Mouse (Mus musculus): ENCODE measurements around the gene Fnbp4. TPM values are rescaled to one million over a fixed set of nuclear protein-coding genes. Genes with fewer than 3 reads are reported as not detected.

The Fnbp4 gene
- total RNA-seq (2021) = 10 to 100 TPM; 62.7 to 62.8 TPM
- long read RNA-seq, experiment 1, full-length matches to known transcripts = 5 of 16 reads
- long read RNA-seq, experiment 1, partial matches to known transcripts = 7 of 16 reads
- long read RNA-seq, experiment 1, other reads (novel, unspliced or antisense) = 4 of 16 reads
- long read RNA-seq, experiment 2, full-length matches to known transcripts = 5 of 11 reads
- long read RNA-seq, experiment 2, partial matches to known transcripts = 2 of 11 reads
- long read RNA-seq, experiment 2, other reads (novel, unspliced or antisense) = 4 of 11 reads

GRCm38 (mm10) chr2:90745053-90745678 lies at the start of gene Fnbp4:
TSS of gene Fnbp4 (plus strand) at chr2:90745370.
- intact Hi-C loops (cut with DNase I) = no loop called here

GRCm38 (mm10) chr2:90700943-90701342 lies 44.2 kb upstream of the Fnbp4 start:
- intact Hi-C loops (cut with DNase I) = loop anchor here (5.0 kb wide), 1 partner anchor 66 kb away; no protein-coding TSS in a partner anchor

More at GRCm38 (mm10) chr2:90745053-90745678, at the start of gene Fnbp4:
- DNase-seq (ENCODE audit: low spot score in 2 of 2) = peak; percentile 98 to 99

GRCm38 (mm10) chr2:90708548-90708947 lies 36.6 kb upstream of the Fnbp4 start:
- intact Hi-C loops (cut with DNase I) = no loop called here
- no peak for DNase-seq (ENCODE audit: low spot score in 2 of 2)

More at GRCm38 (mm10) chr2:90700943-90701342, 44.2 kb upstream of the Fnbp4 start:
- DNase-seq (ENCODE audit: low spot score in 2 of 2) = no peak

GRCm38 (mm10) chr2:90715555-90716092 lies 29.5 kb upstream of the Fnbp4 start:
- no peak for DNase-seq (ENCODE audit: low spot score in 2 of 2)
- intact Hi-C loops (cut with DNase I) = no loop called here

- no peak for DNase-seq (ENCODE audit: low spot score in 2 of 2)
- intact Hi-C loops (cut with DNase I) = no loop called here
Observed at GRCm38 (mm10) chr2:90717366-90717765, 27.8 kb upstream of the Fnbp4 start.

- no peak for DNase-seq (ENCODE audit: low spot score in 2 of 2)
- intact Hi-C loops (cut with DNase I) = no loop called here
Observed at GRCm38 (mm10) chr2:90717948-90718347, 27.2 kb upstream of the Fnbp4 start.

GRCm38 (mm10) chr2:90726818-90727217 lies 18.4 kb upstream of the Fnbp4 start:
- DNase-seq (ENCODE audit: low spot score in 2 of 2) = no peak
- intact Hi-C loops (cut with DNase I) = no loop called here

GRCm38 (mm10) chr2:90735326-90735725 lies 9.8 kb upstream of the Fnbp4 start:
- intact Hi-C loops (cut with DNase I) = no loop called here
- no peak for DNase-seq (ENCODE audit: low spot score in 2 of 2)

- no peak for DNase-seq (ENCODE audit: low spot score in 2 of 2)
- intact Hi-C loops (cut with DNase I) = no loop called here
Observed at GRCm38 (mm10) chr2:90738801-90739200, 6.4 kb upstream of the Fnbp4 start.

GRCm38 (mm10) chr2:90739327-90739726 lies 5.8 kb upstream of the Fnbp4 start:
- no peak for DNase-seq (ENCODE audit: low spot score in 2 of 2)
- intact Hi-C loops (cut with DNase I) = no loop called here

- intact Hi-C loops (cut with DNase I) = no loop called here
- no peak for DNase-seq (ENCODE audit: low spot score in 2 of 2)
Observed at GRCm38 (mm10) chr2:90739921-90740320, 5.2 kb upstream of the Fnbp4 start.

- DNase-seq (ENCODE audit: low spot score in 2 of 2) = no peak
- intact Hi-C loops (cut with DNase I) = no loop called here
Observed at GRCm38 (mm10) chr2:90744285-90745052, 701 bp upstream of the Fnbp4 start.

GRCm38 (mm10) chr2:90745740-90746537 lies 769 bp downstream of the Fnbp4 start:
- intact Hi-C loops (cut with DNase I) = no loop called here
- DNase-seq (ENCODE audit: low spot score in 2 of 2) = peak in 1 of 2 experiments; percentile 49

- DNase-seq (ENCODE audit: low spot score in 2 of 2) = no peak
- intact Hi-C loops (cut with DNase I) = no loop called here
Observed at GRCm38 (mm10) chr2:90746538-90746865, 1.3 kb downstream of the Fnbp4 start.

- DNase-seq (ENCODE audit: low spot score in 2 of 2) = no peak
- intact Hi-C loops (cut with DNase I) = no loop called here
Observed at GRCm38 (mm10) chr2:90747131-90747530, 2.0 kb downstream of the Fnbp4 start.

GRCm38 (mm10) chr2:90749676-90750459 lies 4.7 kb downstream of the Fnbp4 start:
- DNase-seq (ENCODE audit: low spot score in 2 of 2) = no peak
- intact Hi-C loops (cut with DNase I) = no loop called here

- intact Hi-C loops (cut with DNase I) = no loop called here
- no peak for DNase-seq (ENCODE audit: low spot score in 2 of 2)
Observed at GRCm38 (mm10) chr2:90753565-90753964, 8.4 kb downstream of the Fnbp4 start.

GRCm38 (mm10) chr2:90754188-90754587 lies 9.0 kb downstream of the Fnbp4 start:
- intact Hi-C loops (cut with DNase I) = no loop called here

GRCm38 (mm10) chr2:90765123-90765522 lies 20.0 kb downstream of the Fnbp4 start:
- no peak for DNase-seq (ENCODE audit: low spot score in 2 of 2)
- intact Hi-C loops (cut with DNase I) = loop anchor here (5.0 kb wide), 1 partner anchor 63 kb away; no protein-coding TSS in a partner anchor

More at GRCm38 (mm10) chr2:90754188-90754587, 9.0 kb downstream of the Fnbp4 start:
- DNase-seq (ENCODE audit: low spot score in 2 of 2) = no peak

All from left cerebral cortex, postnatal 14 days (tissue).